Mouse (Mus musculus) heart, embryonic 10.5 days (tissue): ENCODE measurements around the gene Usp5. TPM values are rescaled to one million over a fixed set of nuclear protein-coding genes. Genes with fewer than 3 reads are reported as not detected.

Experiments
- polyA plus RNA-seq: library from polyadenylated mRNA; unstranded; fragments of >200 nt; fragmentation: Nextera tagmentation; extraction: Ambion mirVana; gene quantifications from 2 replicates; pipeline ENCODE4 v1.2.1, GENCODE M21; 2016

The Usp5 gene
- polyA plus RNA-seq, 1 experiment from 2014 or later: 145 TPM

Other genes with a start within 250 kb of the Usp5 start
- gene C1s2, start 193.4 kb downstream of the Usp5 start, polyA plus RNA-seq: 0.06 TPM in 1 of 2 replicates, not detected in the other
- 45.2 and 53.8 TPM in 2 replicates for gene Lpcat3, start 166.5 kb downstream of the Usp5 start, polyA plus RNA-seq
- gene Emg1, start 117.3 kb downstream of the Usp5 start, polyA plus RNA-seq: 162 and 216 TPM in 2 replicates
- 438 and 483 TPM in 2 replicates for gene Phb2, start 117.1 kb downstream of the Usp5 start, polyA plus RNA-seq
- 5.9 and 8.6 TPM in 2 replicates for gene Ptpn6, start 90.8 kb downstream of the Usp5 start, polyA plus RNA-seq
- 297 and 301 TPM in 2 replicates for gene Grcc10, start 88.1 kb downstream of the Usp5 start, polyA plus RNA-seq
- gene Gm45234, start 73.5 kb downstream of the Usp5 start, polyA plus RNA-seq: not detected in 2 replicates
- 7.4 and 11.4 TPM in 2 replicates for gene Atn1, start 73.0 kb downstream of the Usp5 start, polyA plus RNA-seq
- gene Eno2, start 59.8 kb downstream of the Usp5 start, polyA plus RNA-seq: 4.5 and 4.8 TPM in 2 replicates
- gene Lrrc23, start 49.8 kb downstream of the Usp5 start, polyA plus RNA-seq: 0.17 and 0.26 TPM in 2 replicates
- gene Spsb2, start 20.8 kb downstream of the Usp5 start, polyA plus RNA-seq: 8.5 and 9.3 TPM in 2 replicates
- 1,456 and 1,625 TPM in 2 replicates for gene Tpi1, start 15.2 kb downstream of the Usp5 start, polyA plus RNA-seq
- 150 and 179 TPM in 2 replicates for gene Cdca3, start 63 bp upstream of the Usp5 start, polyA plus RNA-seq
- gene Gnb3, start 10.8 kb upstream of the Usp5 start, polyA plus RNA-seq: 2.4 and 5.2 TPM in 2 replicates
- 10.7 and 13.4 TPM in 2 replicates for gene P3h3, start 28.3 kb upstream of the Usp5 start, polyA plus RNA-seq
- gene Gpr162, start 34.5 kb upstream of the Usp5 start, polyA plus RNA-seq: 1.1 and 1.2 TPM in 2 replicates
- gene Cd4, start 58.7 kb upstream of the Usp5 start, polyA plus RNA-seq: 0.05 TPM in 1 of 2 replicates, not detected in the other
- 1.2 and 2.8 TPM in 2 replicates for gene Lag3, start 82.2 kb upstream of the Usp5 start, polyA plus RNA-seq
- 123 and 174 TPM in 2 replicates for gene Ptms, start 90.6 kb upstream of the Usp5 start, polyA plus RNA-seq
- gene Mlf2, start 101.9 kb upstream of the Usp5 start, polyA plus RNA-seq: 363 and 402 TPM in 2 replicates
- gene Cops7a, start 136.1 kb upstream of the Usp5 start, polyA plus RNA-seq: 173 and 178 TPM in 2 replicates
- gene Pianp, start 167.2 kb upstream of the Usp5 start, polyA plus RNA-seq: 0.14 TPM in 1 of 2 replicates, not detected in the other
- gene Zfp384, start 179.7 kb upstream of the Usp5 start, polyA plus RNA-seq: 7.9 and 14.2 TPM in 2 replicates
- 74.4 and 84.5 TPM in 2 replicates for gene Ing4, start 210.3 kb upstream of the Usp5 start, polyA plus RNA-seq
- 4.8 and 8.0 TPM in 2 replicates for gene Acrbp, start 220.2 kb upstream of the Usp5 start, polyA plus RNA-seq
- 0.37 and 0.38 TPM in 2 replicates for gene Lpar5, start 238.4 kb upstream of the Usp5 start, polyA plus RNA-seq